Mouse (Mus musculus): ENCODE measurements around the gene Galnt11. TPM values are rescaled to one million over a fixed set of nuclear protein-coding genes. Genes with fewer than 3 reads are reported as not detected.
"Not testable (repeated sequence)": the region's sequence is repeated elsewhere in the genome, so short reads cannot be mapped to it uniquely, and the experiment has no call there.

Gene Galnt11
- polyA plus RNA-seq, 1 experiment from 2014 or later, result 35.9 TPM

DNA sequence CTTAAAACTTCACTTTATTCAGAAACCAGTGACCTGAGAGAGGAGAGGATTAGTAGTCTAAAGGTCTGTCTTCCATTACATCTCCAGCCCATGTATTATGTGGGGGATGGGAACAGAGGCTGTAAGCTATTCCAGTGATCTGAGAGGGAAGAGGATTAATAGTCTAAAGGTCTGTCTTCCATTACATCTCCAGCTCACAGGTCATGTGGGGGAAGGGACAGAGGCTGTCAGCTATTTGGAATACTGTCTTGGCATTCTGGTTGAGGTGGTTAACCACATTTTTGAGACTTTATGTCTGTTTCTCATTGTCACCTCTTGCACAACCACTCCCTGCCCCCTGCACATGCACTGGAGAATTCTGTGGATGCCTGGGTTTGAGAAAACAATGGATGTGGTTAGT lies 34.0 kb upstream of the Galnt11 start:
- Histone ChIP-seq H3K36me3 (ENCODE audit: control insufficient read depth, insufficient read depth, low read length) (no peaks in the 10 kb centered on the region), H3K4me1 (ENCODE audit: control insufficient read depth, insufficient read depth, low read length) (no peaks in the 10 kb centered on the region), H3K9me3 (ENCODE audit: control insufficient read depth, low read length) (no peaks in the 10 kb centered on the region), H3K27ac (replicated peaks; ENCODE audit: low read depth, low read length) (no peak overlapping the region), H3K4me2 (ENCODE audit: low read depth, severe bottlenecking) (no peak overlapping the region), H3K27me3 (ENCODE audit: control insufficient read depth, insufficient read depth, low read length) (no peaks in the 10 kb centered on the region), H3K9ac (ENCODE audit: low read length) (no peak overlapping the region), H3K4me3 (ENCODE audit: low read depth, low read length) (no peak overlapping the region)
- ATAC-seq (ENCODE audit: insufficient number of reproducible peaks, low FRiP score, low TSS enrichment, low read depth), result no peak
- DNase-seq (ENCODE audit: low spot score), result no peak

DNA sequence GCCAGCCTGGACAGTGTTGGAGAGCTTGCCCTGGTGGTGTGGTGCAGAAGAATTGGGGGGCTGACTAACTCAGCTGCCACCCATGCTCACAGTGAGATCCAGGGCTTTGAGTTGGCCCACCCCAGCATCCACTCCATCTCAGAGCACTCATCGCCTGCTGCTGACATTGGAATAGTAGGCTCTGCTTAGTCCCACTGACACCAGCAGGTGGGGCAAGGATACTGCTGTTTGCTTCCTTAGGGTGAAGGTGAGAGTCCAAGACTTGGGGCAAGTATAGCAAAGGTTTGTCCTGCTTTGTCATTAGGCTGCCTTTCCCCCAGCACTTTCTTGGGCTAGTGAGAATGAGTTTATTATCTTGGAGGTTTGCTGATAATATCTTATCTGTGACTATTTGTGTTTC lies 32.9 kb upstream of the Galnt11 start:
- Histone ChIP-seq H3K36me3 (ENCODE audit: control insufficient read depth, insufficient read depth, low read length) (no peaks in the 10 kb centered on the region), H3K4me3 (ENCODE audit: low read depth, low read length) (no peak overlapping the region), H3K4me1 (ENCODE audit: control insufficient read depth, insufficient read depth, low read length) (no peaks in the 10 kb centered on the region), H3K9me3 (ENCODE audit: control insufficient read depth, low read length) (no peaks in the 10 kb centered on the region), H3K4me2 (ENCODE audit: low read depth, severe bottlenecking) (no peak overlapping the region), H3K27me3 (ENCODE audit: control insufficient read depth, insufficient read depth, low read length) (no peaks in the 10 kb centered on the region), H3K9ac (ENCODE audit: low read length) (no peak overlapping the region), H3K27ac (replicated peaks; ENCODE audit: low read depth, low read length) (no peak overlapping the region)
- ATAC-seq (ENCODE audit: insufficient number of reproducible peaks, low FRiP score, low TSS enrichment, low read depth), result no peak
- DNase-seq (ENCODE audit: low spot score), result no peak
- 47% methylated on average over 1 of the region's 1 CpGs for WGBS

DNA sequence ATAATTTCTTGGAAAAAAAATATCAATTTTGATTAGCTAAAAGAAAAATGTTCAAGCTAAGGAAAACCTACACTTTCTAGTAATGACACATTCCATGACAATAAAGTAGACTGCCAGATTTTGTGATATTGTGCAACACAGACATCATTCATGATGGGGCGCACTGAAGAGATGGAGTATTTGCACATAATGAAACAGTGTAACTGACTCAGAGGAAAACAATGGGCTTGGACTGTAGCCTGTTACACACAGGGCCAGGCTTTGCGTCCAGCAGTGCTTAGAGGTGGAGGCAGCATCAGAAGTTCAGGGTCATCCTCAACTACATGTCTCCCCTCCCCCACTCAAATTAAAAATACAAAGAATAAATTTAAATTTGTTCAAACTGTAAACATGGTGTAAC lies 31.2 kb upstream of the Galnt11 start:
- Histone ChIP-seq H3K4me2 (ENCODE audit: low read depth, severe bottlenecking) (no peak overlapping the region), H3K4me1 (ENCODE audit: control insufficient read depth, insufficient read depth, low read length) (no peaks in the 10 kb centered on the region), H3K9ac (ENCODE audit: low read length) (no peak overlapping the region), H3K4me3 (ENCODE audit: low read depth, low read length) (no peak overlapping the region), H3K27me3 (ENCODE audit: control insufficient read depth, insufficient read depth, low read length) (no peaks in the 10 kb centered on the region), H3K27ac (replicated peaks; ENCODE audit: low read depth, low read length) (no peak overlapping the region), H3K9me3 (ENCODE audit: control insufficient read depth, low read length) (no peaks in the 10 kb centered on the region), H3K36me3 (ENCODE audit: control insufficient read depth, insufficient read depth, low read length) (no peaks in the 10 kb centered on the region)
- ATAC-seq (ENCODE audit: insufficient number of reproducible peaks, low FRiP score, low TSS enrichment, low read depth) (no peak), DNase-seq (ENCODE audit: low spot score) (no peak)
- 92% methylated on average over 2 of the region's 2 CpGs for WGBS

DNA sequence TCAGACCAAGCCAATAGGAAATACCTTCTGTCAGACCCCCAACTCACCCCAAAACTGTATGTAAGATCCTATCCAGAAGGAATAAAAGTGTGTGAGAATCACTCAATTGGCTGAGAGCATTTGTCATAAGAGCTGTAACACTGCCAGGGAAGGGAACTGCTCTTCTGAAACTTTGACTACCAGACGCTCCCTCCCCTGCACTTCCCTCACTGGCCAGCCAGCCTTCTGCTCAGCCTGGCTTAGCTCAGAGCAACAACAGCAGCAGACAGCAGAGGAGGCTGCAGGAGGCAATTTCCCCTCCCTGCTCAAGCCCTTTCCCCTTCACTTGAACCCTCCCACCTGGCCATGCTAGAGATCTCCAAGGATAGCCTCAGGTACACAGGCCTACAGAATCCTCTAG lies 9.8 kb upstream of the Galnt11 start:
- WGBS, result 50% methylated on average over 1 of the region's 1 CpGs
- H3K27me3 ChIP-seq (ENCODE audit: control insufficient read depth, insufficient read depth, low read length), result no peaks in the 10 kb centered on the region
- H3K4me2 ChIP-seq (ENCODE audit: low read depth, severe bottlenecking), result no peak overlapping the region
- H3K4me3 ChIP-seq (ENCODE audit: low read depth, low read length), result no peak overlapping the region
- no peak overlapping the region for H3K27ac ChIP-seq (replicated peaks; ENCODE audit: low read depth, low read length)
- no peak overlapping the region for H3K9ac ChIP-seq (ENCODE audit: low read length)
- no peaks in the 10 kb centered on the region for H3K36me3 ChIP-seq (ENCODE audit: control insufficient read depth, insufficient read depth, low read length)
- no peaks in the 10 kb centered on the region for H3K4me1 ChIP-seq (ENCODE audit: control insufficient read depth, insufficient read depth, low read length)
- ATAC-seq (ENCODE audit: insufficient number of reproducible peaks, low FRiP score, low TSS enrichment, low read depth) (no peak), DNase-seq (ENCODE audit: low spot score) (no peak)
- H3K9me3 ChIP-seq (ENCODE audit: control insufficient read depth, low read length), result no peaks in the 10 kb centered on the region

DNA sequence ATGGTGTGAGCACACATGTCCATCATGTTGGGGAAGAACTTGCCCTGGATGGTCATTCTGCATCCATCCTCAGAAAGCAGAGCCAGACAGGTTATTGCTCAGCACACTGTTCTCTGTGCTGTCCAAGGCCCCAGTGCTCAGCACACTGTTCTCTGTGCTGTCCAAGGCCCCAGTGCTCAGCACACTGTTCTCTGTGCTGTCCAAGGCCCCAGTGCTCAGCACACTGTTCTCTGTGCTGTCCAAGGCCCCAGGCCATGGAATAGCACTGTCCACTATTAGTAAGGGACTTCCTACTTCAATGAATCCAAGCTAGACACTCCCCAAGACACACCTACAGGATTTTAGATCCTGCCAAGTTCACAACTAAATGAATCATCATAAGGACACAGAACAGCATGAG lies 8.5 kb upstream of the Galnt11 start:
- H3K36me3 ChIP-seq (ENCODE audit: control insufficient read depth, insufficient read depth, low read length); H3K4me1 ChIP-seq (ENCODE audit: control insufficient read depth, insufficient read depth, low read length); H3K27ac ChIP-seq (replicated peaks; ENCODE audit: low read depth, low read length); DNase-seq (ENCODE audit: low spot score); H3K4me2 ChIP-seq (ENCODE audit: low read depth, severe bottlenecking); H3K4me3 ChIP-seq (ENCODE audit: low read depth, low read length); H3K9ac ChIP-seq (ENCODE audit: low read length); H3K9me3 ChIP-seq (ENCODE audit: control insufficient read depth, low read length); ATAC-seq (ENCODE audit: insufficient number of reproducible peaks, low FRiP score, low TSS enrichment, low read depth); H3K27me3 ChIP-seq (ENCODE audit: control insufficient read depth, insufficient read depth, low read length): not testable (repeated sequence)

DNA sequence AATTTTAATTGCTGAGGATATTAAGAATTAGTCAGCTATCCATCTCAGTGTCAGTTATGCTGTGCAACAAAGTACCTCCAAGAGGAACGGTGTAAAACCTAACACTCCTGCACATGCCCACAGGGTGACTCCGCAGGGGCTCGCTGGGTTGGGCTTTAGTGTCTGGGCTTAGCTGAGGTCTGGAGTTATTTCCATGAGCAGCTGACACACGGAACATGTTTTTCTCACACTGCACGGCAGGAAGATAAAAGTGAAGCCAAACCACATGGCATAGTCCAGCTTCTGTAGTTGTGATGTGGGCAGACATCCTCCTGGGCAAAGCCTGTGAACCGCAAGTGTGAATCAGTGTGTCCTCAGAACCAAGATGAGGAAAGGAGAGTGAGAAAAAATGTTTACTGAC lies 6.7 kb upstream of the Galnt11 start:
- Histone ChIP-seq H3K4me3 (ENCODE audit: low read depth, low read length) (no peak overlapping the region), H3K9ac (ENCODE audit: low read length) (no peak overlapping the region), H3K36me3 (ENCODE audit: control insufficient read depth, insufficient read depth, low read length) (no peaks in the 10 kb centered on the region), H3K27me3 (ENCODE audit: control insufficient read depth, insufficient read depth, low read length) (no peaks in the 10 kb centered on the region), H3K9me3 (ENCODE audit: control insufficient read depth, low read length) (no peaks in the 10 kb centered on the region), H3K4me2 (ENCODE audit: low read depth, severe bottlenecking) (no peak overlapping the region), H3K4me1 (ENCODE audit: control insufficient read depth, insufficient read depth, low read length) (no peaks in the 10 kb centered on the region), H3K27ac (replicated peaks; ENCODE audit: low read depth, low read length) (no peak overlapping the region)
- 83% methylated on average over 6 of the region's 6 CpGs for WGBS
- ATAC-seq (ENCODE audit: insufficient number of reproducible peaks, low FRiP score, low TSS enrichment, low read depth) (no peak), DNase-seq (ENCODE audit: low spot score) (no peak)

DNA sequence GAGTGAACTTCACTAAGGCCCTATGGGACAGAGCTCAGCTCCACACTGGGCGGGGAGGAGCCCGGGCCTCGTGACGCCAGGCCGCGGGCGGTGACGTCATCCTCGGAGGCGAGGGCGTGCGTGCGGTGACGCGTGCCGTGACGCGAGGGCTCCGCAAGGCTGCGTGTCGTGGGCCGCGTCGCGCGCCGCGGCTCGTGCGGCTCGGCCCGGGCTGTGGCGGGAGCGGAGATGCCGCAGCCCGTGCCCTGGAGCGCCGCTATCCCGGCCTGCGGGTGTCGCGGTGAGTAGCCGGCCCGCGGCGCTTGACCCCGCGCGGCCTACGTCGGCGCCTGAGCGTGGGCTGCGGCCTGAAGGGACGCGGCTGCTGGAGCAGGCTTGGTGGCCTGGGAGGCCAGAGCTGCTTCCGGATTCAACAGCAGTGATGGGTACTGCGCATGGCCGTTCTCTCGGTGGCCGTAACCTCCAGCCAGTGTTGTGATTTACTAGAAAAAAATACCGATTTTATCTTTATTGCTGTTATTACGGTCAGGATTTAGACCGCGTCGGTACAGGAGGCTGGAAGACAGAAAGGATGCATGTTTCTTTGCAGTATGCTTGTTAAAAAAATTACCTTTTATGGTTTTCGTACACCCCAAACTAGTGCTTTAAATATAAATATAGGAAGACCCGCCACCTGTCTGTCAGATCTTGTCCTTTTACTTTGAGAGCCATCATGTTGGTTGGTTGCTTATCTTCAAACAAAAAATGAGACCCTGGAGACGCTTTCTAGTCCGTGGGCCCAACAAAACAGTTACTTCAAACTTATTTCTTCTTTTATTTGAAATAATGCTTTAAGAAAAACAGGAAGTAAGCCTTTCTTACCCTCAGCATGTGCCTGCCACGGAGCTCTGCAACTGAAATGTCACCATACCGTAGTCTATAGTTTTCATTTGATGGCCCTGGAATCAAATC lies 1.3 kb downstream of the Galnt11 start, which contains the start of gene E130116L18Rik:
Gene E130116L18Rik, minus strand, starts transcription at position 402 of the 951 bp plus-strand sequence.
- Histone ChIP-seq H3K36me3 (ENCODE audit: control insufficient read depth, insufficient read depth, low read length) (no peaks in the 10 kb centered on the region; the same call in 1 of the 2 replicates), H3K4me1 (ENCODE audit: control insufficient read depth, insufficient read depth, low read length) (no peaks in the 10 kb centered on the region), H3K9ac (ENCODE audit: low read length) (peak within 1 kb of the TSS; percentile 87), H3K27me3 (ENCODE audit: control insufficient read depth, insufficient read depth, low read length) (no peaks in the 10 kb centered on the region), H3K9me3 (ENCODE audit: control insufficient read depth, low read length) (no peaks in the 10 kb centered on the region), H3K27ac (replicated peaks; ENCODE audit: low read depth, low read length) (0 out of 2 replicates have a peak within 1 kb of the TSS, but pooled peaks have one; percentile 36), H3K4me3 (ENCODE audit: low read depth, low read length) (peak within 1 kb of the TSS; percentile 57), H3K4me2 (ENCODE audit: low read depth, severe bottlenecking) (peak within 1 kb of the TSS; percentile 64)
- ATAC-seq (ENCODE audit: insufficient number of reproducible peaks, low FRiP score, low TSS enrichment, low read depth) (peak; percentile 95), DNase-seq (ENCODE audit: low spot score) (peak; percentile 93)
- WGBS, result 6% methylated on average over 63 of the region's 72 CpGs

DNA sequence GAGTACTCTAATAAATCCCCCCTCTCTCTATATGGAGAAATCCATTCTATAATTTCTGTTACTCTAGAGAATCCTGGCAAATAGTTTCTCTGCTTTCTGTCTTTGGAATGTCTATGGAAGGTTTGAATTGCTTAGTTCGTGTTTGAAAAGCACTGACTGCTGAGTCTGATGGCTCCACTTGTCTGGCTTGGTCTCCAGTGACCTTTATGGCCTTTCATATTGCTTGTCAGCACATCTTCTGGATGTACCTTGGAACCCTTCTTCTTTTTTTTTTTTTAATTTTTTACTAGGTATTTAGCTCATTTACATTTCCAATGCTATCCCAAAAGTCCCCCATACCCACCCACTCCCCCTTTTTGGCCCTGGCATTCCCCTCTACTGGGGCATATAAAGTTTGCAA lies 2.7 kb downstream of the Galnt11 start:
- H3K4me3 ChIP-seq (ENCODE audit: low read depth, low read length); DNase-seq (ENCODE audit: low spot score); H3K4me2 ChIP-seq (ENCODE audit: low read depth, severe bottlenecking); H3K9me3 ChIP-seq (ENCODE audit: control insufficient read depth, low read length); H3K27ac ChIP-seq (replicated peaks; ENCODE audit: low read depth, low read length); H3K9ac ChIP-seq (ENCODE audit: low read length); H3K36me3 ChIP-seq (ENCODE audit: control insufficient read depth, insufficient read depth, low read length); ATAC-seq (ENCODE audit: insufficient number of reproducible peaks, low FRiP score, low TSS enrichment, low read depth); H3K4me1 ChIP-seq (ENCODE audit: control insufficient read depth, insufficient read depth, low read length); H3K27me3 ChIP-seq (ENCODE audit: control insufficient read depth, insufficient read depth, low read length): not testable (repeated sequence)
- WGBS, result 90% methylated on average over 1 of the region's 1 CpGs

Data from limb, embryonic 11.5 days (tissue).